Mouse (Mus musculus) megakaryocyte-erythroid progenitor cell, adult 5-6 weeks (primary cell): ENCODE data around the gene Ehf. TPM values are rescaled to one million over a fixed set of nuclear protein-coding genes. Genes with fewer than 3 reads are reported as not detected.

Experiments used
- ATAC-seq: replicated peaks from 2 replicates; pipeline ENCODE4 v1.8.0; 2016; ENCODE audit warnings: mild to moderate bottlenecking, inconsistent platforms; ENCODE audit not compliant: severe bottlenecking, poor library complexity, low FRiP score, low TSS enrichment
- total RNA-seq, 2 experiments: library from RNA; stranded (forward) in 1 of 2; stranded (reverse) in 1 of 2; fragments of 200-1000, 215-1000 nt in 1 of 2; fragments of >200 nt in 1 of 2; fragmentation: Nextera tagmentation in 1 of 2; gene quantifications; 2 replicates each; pipeline ENCODE4 v1.2.3; 2014 to 2017

Ehf gene
- total RNA-seq, 2 experiments from 2014 or later, result not detected

DNA sequence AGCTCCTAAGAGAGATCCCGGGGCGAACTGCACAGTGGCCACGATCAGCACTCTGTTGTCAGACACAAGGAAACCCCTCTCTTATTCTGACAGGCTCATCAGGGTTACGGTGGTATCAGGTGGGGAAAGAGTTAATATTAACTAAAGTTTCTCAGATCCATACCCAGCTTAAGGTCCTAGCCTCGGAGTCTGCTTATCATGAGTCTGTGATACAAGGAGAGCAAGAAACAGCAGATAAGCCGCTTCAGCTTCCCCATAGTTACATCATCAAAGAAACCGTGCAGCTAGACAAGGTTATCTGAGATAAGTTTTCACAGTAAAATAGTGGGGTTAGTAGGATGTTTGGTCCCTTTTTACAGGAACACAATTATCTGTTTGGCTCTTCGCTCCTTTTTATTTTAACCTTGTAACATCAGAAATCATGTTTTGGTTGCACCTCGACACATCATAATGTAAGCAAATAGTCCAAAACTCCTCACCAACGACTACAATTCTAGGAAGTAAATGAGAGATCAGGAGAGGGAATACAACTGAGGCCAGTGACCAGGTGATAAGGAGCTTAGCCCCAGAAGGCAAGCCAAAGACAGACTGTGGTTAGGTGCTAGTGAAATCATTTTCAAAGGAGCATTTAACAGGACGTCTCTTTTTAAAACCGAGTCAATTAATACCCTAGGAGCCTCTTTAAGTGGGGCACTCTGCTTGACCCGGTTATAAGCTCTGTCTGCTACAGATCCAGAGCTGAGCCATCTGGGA is 4.2 kb downstream of the Ehf start:
- ATAC-seq, result peak; percentile 80

DNA sequence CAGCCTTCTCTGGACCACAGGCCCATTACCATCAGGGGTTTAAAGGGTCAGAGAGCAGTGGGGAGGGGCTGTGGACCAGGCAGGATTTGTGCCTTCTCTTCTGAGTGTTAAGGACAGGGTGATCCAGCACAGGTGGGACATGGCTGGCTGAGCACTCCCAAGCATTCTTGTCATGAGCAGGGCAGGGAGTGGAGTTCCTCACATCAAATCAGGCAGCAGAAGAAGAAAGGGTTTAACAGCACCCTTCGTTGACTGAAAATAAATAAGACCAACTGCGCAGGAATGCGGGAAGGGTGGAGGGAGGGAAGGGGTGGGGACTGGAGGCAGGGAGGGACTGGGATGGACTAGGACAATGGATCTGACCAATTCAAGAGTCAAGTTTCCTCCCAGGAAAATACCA is 8.6 kb downstream of the Ehf start:
- ATAC-seq, result no peak

DNA sequence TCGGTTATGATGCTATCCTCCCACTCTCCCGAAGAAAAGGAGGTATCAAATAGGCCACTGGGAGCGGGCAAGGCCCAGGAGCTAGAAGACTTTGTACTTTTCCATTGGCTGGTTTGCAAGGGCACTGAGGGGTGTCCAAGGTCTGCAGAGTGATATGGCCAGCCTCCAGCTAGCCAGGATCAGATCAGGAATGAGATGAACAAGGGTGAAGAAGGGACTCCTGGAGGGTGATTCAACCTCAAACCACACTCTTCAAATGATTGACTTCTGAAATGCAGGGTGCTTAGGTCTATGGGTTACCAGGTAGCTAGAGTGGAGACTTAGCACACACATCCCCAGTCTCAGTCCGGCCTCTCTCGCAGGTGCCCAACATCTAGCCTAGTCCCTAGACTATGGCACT is 9.3 kb downstream of the Ehf start:
- ATAC-seq, result no peak

DNA sequence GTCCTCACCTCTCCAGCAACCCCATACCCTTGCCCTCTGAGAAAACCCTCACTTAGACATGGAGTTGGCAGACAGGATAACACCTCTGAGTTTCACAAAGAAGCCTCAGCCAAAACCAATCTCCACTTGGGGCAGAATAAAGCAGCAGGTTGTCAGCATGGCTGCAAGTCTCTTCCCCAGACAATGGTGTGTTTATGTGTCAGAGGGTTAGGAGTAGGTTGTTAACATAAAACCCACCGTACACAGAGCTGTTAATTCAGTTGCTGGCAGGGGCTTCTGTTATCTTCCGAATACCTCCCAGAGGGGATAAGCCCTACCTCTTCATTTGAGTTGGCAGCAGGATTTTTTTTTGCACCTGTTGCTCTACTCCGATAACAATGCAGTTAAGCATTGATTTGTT is 9.9 kb downstream of the Ehf start:
- no peak for ATAC-seq

DNA sequence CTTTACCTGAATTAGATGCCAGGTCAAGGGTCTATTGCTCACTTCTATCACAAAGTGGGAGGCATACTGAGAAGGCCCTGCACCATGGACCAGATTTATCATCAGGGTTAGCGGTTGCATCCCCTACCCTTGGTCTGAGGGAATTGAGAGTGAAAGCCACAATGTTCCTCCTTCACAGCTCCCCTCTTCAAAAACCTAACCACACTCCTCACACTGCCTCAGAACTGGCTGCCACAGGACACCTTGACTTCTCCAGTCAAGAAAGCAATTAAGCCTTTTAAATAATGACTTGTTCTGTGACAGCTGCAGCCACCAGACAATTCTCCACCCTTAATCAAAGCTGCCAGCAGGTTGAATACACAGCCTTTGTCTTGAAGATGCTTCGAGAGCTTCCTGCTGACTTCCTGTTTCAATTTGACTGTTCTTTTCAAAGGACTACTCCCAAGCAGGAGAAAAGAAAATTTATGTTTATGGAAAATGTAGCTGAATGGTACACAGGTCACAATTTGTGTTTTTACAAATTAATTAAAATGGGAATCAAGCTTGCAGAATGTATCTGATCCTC is 12.3 kb downstream of the Ehf start:
- no peak for ATAC-seq

DNA sequence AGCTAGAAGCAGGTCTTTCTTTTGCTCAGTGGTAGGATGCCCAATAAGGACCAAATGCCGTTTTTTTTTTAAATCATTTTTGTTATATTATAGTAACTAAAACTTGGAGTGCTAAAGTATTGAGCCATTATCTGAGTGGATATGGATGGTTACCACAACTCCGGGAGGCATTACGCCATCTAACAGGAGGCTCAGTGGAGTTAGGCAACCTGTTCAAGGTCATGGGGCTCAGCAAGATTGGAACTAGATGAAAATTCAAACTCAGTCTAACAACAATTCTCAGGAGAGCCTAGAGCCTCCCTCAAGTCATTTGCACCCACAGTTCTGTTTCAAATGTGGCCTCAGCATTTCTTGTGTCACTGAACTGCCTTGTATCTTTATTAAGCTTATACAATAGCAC is 12.9 kb downstream of the Ehf start:
- no peak for ATAC-seq

DNA sequence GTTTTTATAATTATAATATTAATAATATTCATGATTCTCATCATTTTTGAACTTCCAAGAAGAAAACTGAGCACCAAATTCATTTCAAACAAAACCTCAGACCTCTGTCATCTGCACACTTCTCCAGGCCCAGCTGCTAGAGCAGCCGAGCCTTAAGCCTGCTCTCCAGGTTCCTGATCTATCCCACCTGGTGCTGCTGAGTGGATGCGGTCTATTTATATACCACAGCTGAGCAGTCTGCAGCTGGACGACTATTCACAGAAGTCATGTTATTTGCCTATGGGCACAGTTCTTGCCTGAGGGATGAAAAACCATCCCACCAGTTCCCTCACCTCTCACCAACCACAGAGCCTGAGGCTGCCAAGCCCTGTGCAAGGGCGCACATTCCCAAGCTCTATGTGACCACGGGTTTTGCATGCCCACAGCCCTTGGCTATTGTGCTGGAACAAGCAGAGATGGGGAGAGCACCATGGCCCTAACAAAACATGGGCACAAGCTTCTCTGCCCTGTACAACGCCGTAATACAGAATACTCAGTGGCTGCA is 13.6 kb downstream of the Ehf start:
- ATAC-seq, result no peak

DNA sequence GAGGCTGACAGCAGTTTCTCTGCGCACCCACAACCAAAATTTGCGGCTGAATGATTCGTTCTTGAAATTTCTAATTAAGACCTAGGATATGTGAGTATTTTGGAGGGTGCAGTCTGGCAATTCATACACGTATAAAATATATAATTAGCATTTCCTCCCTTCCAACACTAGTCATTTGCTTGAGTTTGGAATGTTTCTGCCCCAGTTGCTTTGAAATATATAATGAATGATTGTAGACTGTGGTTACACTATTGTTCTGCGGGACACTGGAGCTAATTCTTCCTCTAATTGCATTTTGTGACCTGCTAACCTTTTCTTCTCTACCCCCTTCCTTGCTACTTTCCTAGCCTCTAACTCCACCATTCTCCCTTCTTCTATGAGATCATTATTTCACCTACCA is 15.4 kb downstream of the Ehf start:
- no peak for ATAC-seq

DNA sequence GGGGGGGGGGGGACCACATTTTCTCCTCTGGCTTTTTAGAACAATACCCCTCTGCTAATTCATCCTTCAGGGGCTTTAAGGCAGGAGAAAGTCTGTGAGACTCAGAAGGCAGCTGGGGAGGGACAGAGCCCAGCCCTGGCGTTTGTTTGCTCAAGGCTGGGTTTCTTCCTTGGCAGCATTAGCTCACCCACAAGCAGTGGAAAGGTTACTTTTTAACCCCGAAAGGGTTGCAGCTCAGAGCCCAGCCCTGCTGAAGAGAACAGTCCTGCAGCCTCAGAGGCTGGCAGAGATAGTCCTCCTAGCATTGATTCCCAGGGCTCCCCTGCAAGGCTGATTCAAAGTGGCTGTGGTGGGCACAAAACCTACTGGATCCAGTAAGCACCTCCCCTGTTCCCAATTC is 17.5 kb downstream of the Ehf start:
- no peak for ATAC-seq

DNA sequence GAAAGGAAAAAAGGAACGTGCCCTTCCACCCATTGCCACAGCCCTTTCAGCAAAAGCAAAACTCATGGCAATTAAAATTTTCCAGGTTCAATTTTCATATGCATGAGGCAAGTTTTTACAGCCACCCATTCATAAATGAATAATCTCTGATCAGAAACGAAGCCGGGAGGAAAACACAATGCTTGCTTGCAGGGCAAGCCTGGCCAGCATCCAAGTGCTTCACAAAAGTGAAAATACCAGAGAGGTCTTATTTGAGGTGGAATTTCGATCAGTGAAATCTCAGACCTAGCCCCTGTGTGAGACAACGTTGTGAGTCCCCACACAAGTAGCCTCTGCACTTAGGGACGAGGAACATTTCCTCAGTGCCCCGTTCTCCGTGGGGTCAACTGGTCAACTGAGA is 19.3 kb downstream of the Ehf start:
- no peak for ATAC-seq

DNA sequence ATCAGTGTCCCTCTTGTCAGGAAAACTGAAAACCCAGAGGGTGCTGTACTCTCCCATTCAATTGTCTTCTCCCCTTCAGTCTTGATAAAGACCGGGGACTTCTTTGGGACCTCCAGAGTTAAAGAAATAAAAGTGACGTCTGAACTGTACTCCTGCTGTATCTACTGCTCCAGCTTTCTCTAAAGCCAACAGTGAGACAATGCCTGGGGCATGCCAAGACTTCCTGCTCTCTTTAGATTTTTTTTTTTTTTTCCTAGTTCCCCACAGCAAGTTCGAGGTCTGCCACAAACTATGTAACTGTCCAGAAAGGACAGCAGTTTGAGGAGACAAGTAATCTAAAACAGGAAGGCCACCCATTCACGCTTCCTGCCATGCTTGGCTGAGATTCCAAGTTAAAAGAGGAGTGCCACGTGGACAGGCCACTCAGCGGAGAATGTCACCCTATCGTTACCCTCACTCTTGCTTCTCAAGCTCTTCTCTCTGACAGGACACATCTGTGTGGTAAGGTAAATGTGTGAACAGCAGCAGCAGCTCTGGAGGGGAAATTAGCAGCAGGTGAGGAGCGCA is 20.8 kb downstream of the Ehf start:
- no peak for ATAC-seq

DNA sequence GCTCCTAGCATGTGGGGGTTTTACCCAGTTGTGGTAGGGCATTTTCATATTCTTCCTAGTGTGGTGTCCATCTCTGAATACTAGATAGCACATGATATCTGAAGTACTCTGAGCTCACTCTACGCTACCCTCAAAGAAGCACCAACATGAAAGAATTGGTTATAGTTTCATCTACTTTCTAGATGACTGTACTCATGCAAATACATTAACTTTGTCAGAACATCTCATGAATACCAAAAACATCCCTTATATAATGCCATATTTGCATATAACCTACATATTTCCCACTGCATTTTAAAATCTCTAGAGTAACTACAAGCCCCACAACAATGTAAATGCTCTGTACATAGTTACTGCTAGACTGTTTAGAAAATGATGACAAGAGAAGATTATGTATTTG is 23.2 kb downstream of the Ehf start:
- ATAC-seq, result no peak

DNA sequence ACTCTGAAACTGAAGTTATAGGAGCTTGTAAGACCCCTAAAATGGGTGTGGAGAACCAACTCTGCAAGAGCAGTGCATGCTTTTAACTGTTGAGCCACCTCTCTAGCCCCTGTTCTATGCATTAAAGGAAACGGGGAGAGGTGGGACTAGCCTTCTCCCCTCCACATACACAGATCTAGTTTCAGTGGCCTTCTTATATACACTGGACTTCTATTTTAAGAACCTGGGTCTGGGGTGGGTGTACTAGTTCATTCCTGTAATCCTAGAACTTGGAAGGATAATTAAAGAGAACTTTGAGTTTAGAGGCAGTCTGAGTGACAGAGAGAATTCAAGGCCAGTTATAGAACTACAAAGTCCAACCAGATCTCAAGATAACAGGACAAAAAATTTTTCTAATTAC is 24.6 kb downstream of the Ehf start:
- no peak for ATAC-seq

DNA sequence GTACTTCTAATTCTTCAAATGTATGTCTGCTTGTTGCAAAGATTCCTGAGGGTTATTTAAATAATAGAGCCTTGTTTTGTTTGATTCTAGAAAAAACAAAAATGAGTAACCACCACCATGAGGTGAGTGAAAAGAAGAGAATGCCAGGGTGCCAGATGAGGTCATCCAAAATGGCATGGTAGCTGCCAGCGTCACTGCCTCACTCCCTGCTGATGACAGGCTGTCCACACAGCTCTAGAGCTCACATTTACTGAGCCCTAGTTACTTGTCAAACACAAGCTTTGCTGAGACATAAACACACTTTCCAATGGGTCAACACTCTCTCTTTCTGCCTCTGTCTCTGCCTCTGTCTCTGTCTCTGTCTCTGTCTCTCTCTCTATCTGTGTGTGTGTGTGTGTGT is 25.3 kb downstream of the Ehf start:
- ATAC-seq, result no peak

DNA sequence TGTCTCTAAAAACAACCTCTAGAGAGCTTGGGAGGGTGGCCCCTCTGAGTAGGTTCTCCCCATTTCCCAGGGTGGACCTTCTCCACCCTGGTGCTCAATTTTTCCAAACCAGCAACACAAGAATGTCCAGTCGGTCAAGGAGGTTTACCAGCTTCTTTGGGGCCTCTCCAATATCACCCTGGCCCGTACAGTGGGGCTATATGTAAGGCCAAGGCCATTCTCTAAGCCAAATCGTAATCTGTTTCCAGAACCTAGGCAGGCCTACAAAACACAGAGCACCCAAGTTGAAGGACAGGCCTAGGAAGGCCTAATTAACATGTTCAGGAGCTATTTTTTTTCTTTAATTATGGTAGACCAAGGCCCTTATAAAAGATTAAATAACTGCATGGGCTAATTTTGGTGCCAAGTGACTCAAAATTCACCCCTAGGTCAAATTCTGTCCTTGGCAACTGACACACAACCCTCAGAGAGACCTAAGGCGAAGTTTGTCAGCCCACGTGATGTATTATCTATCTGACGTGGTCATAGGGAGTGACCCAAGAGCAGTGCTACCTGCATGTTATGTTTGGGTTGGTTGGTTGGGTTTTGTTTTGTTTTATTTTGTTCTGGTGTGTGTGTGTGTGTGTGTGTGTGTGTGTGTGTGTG is 27.6 kb downstream of the Ehf start:
- no peak for ATAC-seq

DNA sequence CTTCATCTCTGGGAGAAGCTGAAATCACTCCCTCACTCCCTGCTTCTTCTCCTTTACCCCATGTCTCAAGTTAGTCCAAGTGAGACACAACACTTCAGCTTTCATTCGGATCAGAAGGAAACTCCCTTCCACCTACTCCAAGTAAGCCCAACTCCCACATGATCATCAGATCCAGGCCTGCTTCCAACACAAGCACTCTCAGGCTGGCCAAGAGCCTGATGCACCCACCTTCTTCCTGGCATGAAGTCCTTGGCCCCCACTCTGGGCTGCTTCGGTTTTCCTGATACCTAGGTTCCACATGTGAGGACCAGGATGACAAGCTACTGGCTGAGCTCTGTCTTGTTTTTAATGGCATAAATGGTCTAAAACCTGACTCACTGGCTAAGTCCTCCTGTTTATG is 28.3 kb downstream of the Ehf start:
- ATAC-seq, result no peak

DNA sequence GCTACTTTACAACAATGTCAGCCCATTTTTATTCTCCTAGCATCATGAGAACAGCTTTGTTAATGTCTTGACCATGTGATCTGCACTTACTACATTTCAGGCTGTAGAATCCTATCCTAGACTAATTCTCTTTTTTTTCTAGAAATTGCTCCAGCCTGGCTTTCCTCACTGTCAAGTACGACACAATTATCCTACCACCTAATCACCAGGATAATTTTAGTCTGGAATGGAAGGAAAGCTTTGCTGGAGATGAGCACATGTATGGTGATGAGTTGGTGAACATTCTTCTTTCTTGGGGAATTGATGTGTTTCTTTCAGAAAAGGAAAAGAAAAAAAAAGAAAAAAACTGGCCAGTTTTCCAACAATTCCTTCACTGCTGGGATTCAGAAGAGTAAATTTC is 28.8 kb downstream of the Ehf start:
- ATAC-seq, result no peak

DNA sequence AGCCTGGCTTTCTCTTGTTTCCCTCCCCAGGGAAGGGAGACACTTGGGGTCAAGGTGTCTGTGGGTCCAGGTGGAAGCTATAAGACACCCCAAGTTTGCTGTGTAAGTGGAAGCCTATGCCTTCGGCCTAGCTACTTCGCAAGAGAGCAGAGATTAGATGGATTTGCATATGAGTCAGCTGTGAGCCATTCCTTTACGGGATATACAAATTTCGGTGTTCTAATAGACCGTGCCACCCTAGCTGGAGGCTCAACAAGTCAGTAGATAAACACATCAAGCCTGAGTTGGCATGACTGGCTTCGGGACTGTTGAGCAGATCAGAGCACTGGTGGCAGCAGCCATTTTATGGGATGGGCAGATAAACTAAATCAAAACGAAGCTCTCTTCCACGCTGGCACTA is 31.6 kb downstream of the Ehf start:
- ATAC-seq, result no peak

DNA sequence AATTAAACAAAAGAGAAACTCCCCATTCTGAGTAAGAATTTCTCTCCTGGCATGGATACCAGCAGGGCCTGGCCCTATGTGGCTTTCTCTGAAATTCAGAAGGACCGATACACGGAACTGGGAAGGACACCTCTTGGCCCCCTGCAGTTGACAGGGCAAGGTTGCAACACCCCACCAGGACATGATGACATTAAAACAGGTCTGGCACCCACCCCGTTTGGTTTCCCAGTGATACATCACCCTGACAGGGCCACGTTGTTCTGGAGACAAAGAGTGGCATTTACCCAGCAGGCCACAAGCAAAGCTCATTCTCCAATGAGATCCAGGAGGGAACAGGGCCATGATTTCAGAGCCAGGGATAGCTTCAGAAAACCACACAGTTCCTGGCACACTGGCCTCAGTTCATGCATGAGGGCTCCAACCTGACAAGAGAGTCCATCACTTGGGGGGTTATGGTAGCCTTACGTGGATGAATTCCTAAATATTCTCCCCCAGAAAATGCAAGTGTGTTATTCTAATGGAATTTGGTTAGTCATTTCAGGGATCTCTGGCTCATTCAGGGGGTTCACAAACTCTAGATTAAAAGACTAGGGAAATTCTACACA is 32.4 kb downstream of the Ehf start:
- ATAC-seq, result no peak

DNA sequence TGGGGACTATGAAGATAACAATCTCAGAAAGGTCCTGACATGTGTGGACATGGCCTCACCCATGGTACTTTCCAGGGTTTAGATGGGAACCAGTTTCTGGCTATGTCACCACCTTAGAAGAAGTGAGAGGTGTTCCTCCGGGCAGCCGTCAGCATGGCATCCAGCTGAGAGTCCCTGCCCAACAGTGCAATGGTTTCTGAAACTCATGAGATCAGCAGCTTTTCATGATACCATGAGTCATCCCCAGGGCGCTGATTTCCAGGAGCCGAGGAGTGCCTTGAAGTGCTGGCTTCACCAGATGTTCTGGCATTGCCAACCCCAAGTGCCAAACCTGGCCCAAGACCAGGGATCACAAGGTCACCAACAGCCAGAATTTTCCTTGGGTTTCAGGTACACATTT is 64.0 kb downstream of the Ehf start:
- no peak for ATAC-seq
